Mouse (Mus musculus) olfactory bulb, adult 2 months (tissue): ENCODE measurements at regions not wholly inside any gene's neighbourhood (a gene's known extent, or its start where the extent isn't known, plus 50 kb on each side); places are given as distances from the start of the nearest gene placed in this dataset.

Source experiments
- H3K27ac ChIP-seq: fragments of 200-500 bp; 2 replicates; pipeline ENCODE4 v1.5.1; 2012; ENCODE audit warnings: low read depth, low read length; ENCODE audit not compliant: insufficient read depth
- H3K4me1 ChIP-seq: fragments of 200-500 bp; 2 replicates; pipeline ENCODE4 v1.6.1; 2012; ENCODE audit warnings: low read length; ENCODE audit not compliant: control insufficient read depth, insufficient read depth
- H3K4me3 ChIP-seq: fragments of 200-500 bp; 2 replicates; pipeline ENCODE4 v1.5.1; 2012; ENCODE audit warnings: mild to moderate bottlenecking, low read depth, low read length, moderate library complexity; ENCODE audit not compliant: insufficient read depth
- CTCF ChIP-seq: fragments of 200-500 bp; IDR thresholded peaks from 2 replicates; pipeline ENCODE4 v1.5.1; 2012; ENCODE audit warnings: low read depth, mild to moderate bottlenecking, low read length, moderate library complexity; ENCODE audit not compliant: insufficient read depth
- POLR2A ChIP-seq: fragments of 200-500 bp; IDR thresholded peaks from 2 replicates; pipeline ENCODE4 v1.6.1; 2012; ENCODE audit warnings: mild to moderate bottlenecking, low read depth, low read length, moderate library complexity; ENCODE audit not compliant: insufficient read depth
- WGBS: fragments of 180-500 bp; shearing (Covaris S2); methylation state at CpG from one replicate; pipeline ENCODE4 v1.1.7; 2018; 5-methylcytosine and 5-hydroxymethylcytosine counted together

DNA sequence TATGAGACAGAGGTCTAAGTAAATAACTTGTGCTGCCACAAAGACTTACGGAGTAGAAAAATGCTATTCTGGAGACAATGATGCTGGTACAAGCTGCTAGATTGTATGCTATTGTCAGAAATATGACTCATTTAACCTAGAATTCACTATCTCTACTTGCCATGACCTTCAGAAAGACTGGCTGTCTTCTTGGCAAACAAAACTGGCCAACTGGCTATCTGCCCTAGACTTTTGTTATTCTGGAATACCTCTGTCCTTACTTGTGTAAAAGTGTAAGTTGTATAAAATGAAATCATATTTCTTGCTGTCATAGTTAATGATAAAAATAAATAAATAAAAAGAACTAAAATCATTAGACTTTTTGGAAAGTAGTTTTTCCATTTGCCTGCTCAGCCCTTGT, 491.1 kb upstream of the Dsel start:
- Histone ChIP-seq H3K4me3 (no peak overlapping the region), H3K4me1 (no peaks in the 10 kb centered on the region), H3K27ac (no peak overlapping the region)
- TF ChIP-seq POLR2A: no peak
- TF ChIP-seq CTCF: no peak
- WGBS: 90% methylated on average over 1 of the region's 1 CpGs
